Mouse (Mus musculus): ENCODE results near the gene Xrra1.

DNA sequence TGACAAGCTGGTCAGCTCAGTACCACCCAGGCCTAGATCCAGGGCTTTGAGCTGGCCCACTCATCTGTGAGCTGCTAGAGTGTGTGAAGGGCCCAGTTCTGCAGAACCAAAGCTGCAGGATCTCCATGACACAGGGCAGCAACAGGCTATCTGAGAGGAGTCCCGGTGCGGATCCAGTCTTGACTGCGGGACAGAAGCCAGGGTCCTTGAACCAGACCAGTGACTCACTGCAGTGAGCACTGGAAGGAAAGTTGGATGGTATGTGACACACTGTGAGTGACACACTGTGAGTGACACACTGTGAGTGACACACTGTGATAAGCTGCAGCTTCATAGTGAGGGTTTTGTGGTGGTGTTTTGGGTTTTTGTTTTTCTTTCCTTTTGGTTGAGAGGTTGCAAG lies 85.6 kb downstream of the Xrra1 start:
- TF ChIP-seq POLR2A (IDR thresholded peaks at IDR 0.05; ENCODE audit: low read depth, low read length) (no peak), CTCF (IDR thresholded peaks at IDR 0.05; ENCODE audit: extremely low read depth, insufficient read length, insufficient replicate concordance, low read depth, low read length) (no peak)

Measured in small intestine, adult 2 months (tissue).